Mouse (Mus musculus): Measurements from ENCODE around the gene Hist2h2ac.

- TF ChIP-seq CTCF (conservative IDR thresholded peaks at IDR 0.05; ENCODE audit: low read length) (no peak), POU5F1 (IDR thresholded peaks at IDR 0.05; ENCODE audit: borderline replicate concordance, low read length) (no peak), NANOG (IDR thresholded peaks at IDR 0.05; ENCODE audit: borderline replicate concordance, low read length) (no peak)
These were observed 15.2 kb upstream of the Hist2h2ac start for GRCm38 (mm10) chr3:96235836-96236235.

Data from E14TG2a.4 (cell line).